Mouse (Mus musculus) thymus, adult 2 months (tissue): ENCODE data around the gene Fkbp6. TPM values are rescaled to one million over a fixed set of nuclear protein-coding genes. Genes with fewer than 3 reads are reported as not detected.

Experiments used
- DNase-seq: peaks from one replicate; pipeline ENCODE4 v3.0.0; 2021
- H3K27ac ChIP-seq: fragments of 200-500 bp; 2 replicates; pipeline ENCODE4 v1.5.1; 2012; ENCODE audit warnings: low read length, control low read depth; ENCODE audit not compliant: control insufficient read depth, insufficient read depth
- H3K27me3 ChIP-seq: fragments of 200-500 bp; 2 replicates; pipeline ENCODE4 v1.6.1; 2012; ENCODE audit warnings: mild to moderate bottlenecking, low read length, moderate library complexity, mixed read lengths; ENCODE audit not compliant: control insufficient read depth, insufficient read depth
- H3K36me3 ChIP-seq: fragments of 200-500 bp; 2 replicates; pipeline ENCODE4 v1.6.1; 2012; ENCODE audit warnings: mild to moderate bottlenecking, low read length, moderate library complexity; ENCODE audit not compliant: control insufficient read depth, insufficient read depth
- H3K4me1 ChIP-seq: fragments of 200-500 bp; replicated peaks from 2 replicates; pipeline ENCODE4 v1.6.1; 2012; ENCODE audit warnings: low read length; ENCODE audit not compliant: control insufficient read depth, insufficient read depth
- H3K4me3 ChIP-seq: fragments of 200-500 bp; 2 replicates; pipeline ENCODE4 v1.5.1; 2012; ENCODE audit warnings: mild to moderate bottlenecking, low read length, control low read depth, moderate library complexity; ENCODE audit not compliant: control insufficient read depth, insufficient read depth
- CTCF ChIP-seq: fragments of 200-500 bp; IDR thresholded peaks from 2 replicates; pipeline ENCODE4 v1.5.1; 2012; ENCODE audit warnings: mild to moderate bottlenecking, control low read depth, low read length, moderate library complexity, borderline replicate concordance; ENCODE audit not compliant: control insufficient read depth, poor library complexity, insufficient read depth; ENCODE audit errors: extremely low read depth
- POLR2A ChIP-seq: fragments of 200-500 bp; IDR thresholded peaks from 2 replicates; pipeline ENCODE4 v1.6.1; 2012; ENCODE audit warnings: mild to moderate bottlenecking, low read length, control low read depth, moderate library complexity; ENCODE audit not compliant: control insufficient read depth, poor library complexity, insufficient read depth; ENCODE audit errors: extremely low read depth
- WGBS: fragments of 180-500 bp; shearing (Covaris S2); methylation state at CpG from one replicate; pipeline ENCODE4 v1.1.7; 2018; 5-methylcytosine and 5-hydroxymethylcytosine counted together
- polyA plus RNA-seq: library from polyadenylated mRNA; depleted of rRNA; stranded (reverse); fragments of >200 nt; gene quantifications from 2 replicates; pipeline ENCODE4 v1.2.3, GENCODE M21; 2012

Gene Fkbp6
- polyA plus RNA-seq, 1 experiment, result not detected

- no peaks in the 10 kb centered on the region for H3K27me3 ChIP-seq
- no peak overlapping the region for H3K27ac ChIP-seq
- H3K4me3 ChIP-seq, result no peak overlapping the region
- H3K36me3 ChIP-seq, result no peaks in the 10 kb centered on the region
- no peak for DNase-seq
- 56% methylated on average over 10 of the region's 10 CpGs for WGBS
- TF ChIP-seq CTCF (no peak), POLR2A (no peak)
- H3K4me1 ChIP-seq, result no peaks in the 10 kb centered on the region
Observed at GRCm38 (mm10) chr5:135306321-135306965, 43.4 kb downstream of the Fkbp6 start.

DNA sequence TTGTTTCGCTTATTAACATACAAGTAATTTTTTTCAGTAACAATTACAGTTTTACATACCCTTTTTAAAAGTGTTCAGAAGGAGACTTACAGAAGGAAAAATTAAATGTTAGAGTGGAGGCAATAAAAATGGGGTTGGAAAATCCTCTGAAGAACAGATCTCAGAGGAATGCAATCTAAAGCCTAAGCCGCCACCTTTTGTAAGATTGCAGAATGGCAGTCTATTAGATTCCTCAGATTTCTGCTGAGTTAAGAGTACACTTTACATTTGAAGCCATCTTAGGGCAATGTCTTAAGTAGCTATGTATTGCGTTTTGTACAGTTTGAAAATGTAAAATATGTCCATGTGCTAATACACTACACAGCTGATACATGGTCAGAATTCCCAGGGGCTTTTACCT lies 47.4 kb downstream of the Fkbp6 start:
- 93% methylated on average over 3 of the region's 3 CpGs for WGBS
- H3K27me3 ChIP-seq, result no peaks in the 10 kb centered on the region

DNA sequence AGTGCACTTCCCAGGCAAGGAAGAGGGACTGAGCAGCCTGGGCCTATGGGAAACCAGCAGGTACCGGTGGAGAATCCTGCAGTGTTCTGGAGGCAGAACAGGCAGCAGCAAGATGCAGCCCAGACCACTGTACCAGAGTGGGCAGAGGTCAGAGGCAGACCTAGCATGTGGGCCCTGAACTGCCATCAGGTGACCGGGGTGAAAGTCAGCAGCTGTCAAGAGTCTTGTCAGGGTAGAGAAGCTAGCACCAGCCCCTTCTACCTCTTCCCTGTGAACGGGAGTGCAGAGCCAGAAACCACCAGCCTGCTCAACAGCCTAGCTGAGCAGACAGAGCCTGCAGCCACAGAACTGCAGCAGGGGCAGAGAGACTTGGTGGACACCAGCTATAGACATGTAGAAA lies 47.9 kb downstream of the Fkbp6 start:
- no peak overlapping the region for H3K27ac ChIP-seq
- H3K4me3 ChIP-seq, result no peak overlapping the region
- TF ChIP-seq CTCF, result no peak
- no peak for TF ChIP-seq POLR2A
- no peaks in the 10 kb centered on the region for H3K27me3 ChIP-seq
- WGBS, result 66% methylated on average over 3 of the region's 3 CpGs
- H3K36me3 ChIP-seq, result no peaks in the 10 kb centered on the region
- DNase-seq, result no peak
- no peaks in the 10 kb centered on the region for H3K4me1 ChIP-seq

More for the DNA sequence above, 47.4 kb downstream of the Fkbp6 start:
- Histone ChIP-seq H3K27ac (no peak overlapping the region), H3K4me3 (no peak overlapping the region), H3K4me1 (no peaks in the 10 kb centered on the region), H3K36me3 (no peaks in the 10 kb centered on the region)
- no peak for DNase-seq
- TF ChIP-seq POLR2A (no peak), CTCF (no peak)

GRCm38 (mm10) chr5:135292001-135292400 lies 57.8 kb downstream of the Fkbp6 start:
- no peak for DNase-seq
- Histone ChIP-seq H3K36me3 (no peaks in the 10 kb centered on the region), H3K4me1 (no peaks in the 10 kb centered on the region), H3K4me3 (no peak overlapping the region), H3K27me3 (no peaks in the 10 kb centered on the region), H3K27ac (no peak overlapping the region)
- TF ChIP-seq POLR2A (no peak), CTCF (no peak)
- WGBS, result 50% methylated on average over 2 of the region's 2 CpGs

DNA sequence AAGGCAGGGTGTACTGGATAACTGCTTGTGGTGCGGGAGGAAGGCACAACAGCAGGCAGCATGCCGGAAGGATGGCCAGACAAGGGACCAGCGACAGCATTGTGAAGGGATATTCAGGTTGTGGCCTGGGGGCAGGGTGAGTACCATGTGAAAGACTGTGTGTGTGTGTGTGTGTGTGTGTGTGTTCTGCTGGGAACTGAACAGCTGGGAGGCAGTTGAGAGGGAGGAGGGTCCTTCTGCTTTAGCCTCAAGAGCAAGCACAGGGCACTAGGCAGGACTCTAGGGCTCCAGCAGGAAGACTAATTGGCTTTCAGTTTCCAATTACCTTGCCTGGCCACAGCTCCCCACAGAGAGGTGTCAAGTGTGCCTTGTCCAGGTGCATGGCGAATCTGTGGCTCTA lies 58.7 kb downstream of the Fkbp6 start:
- 82% methylated on average over 4 of the region's 4 CpGs for WGBS
- no peak for TF ChIP-seq POLR2A
- TF ChIP-seq CTCF, result no peak
- Histone ChIP-seq H3K27me3 (no peaks in the 10 kb centered on the region), H3K36me3 (no peaks in the 10 kb centered on the region), H3K27ac (no peak overlapping the region), H3K4me3 (no peak overlapping the region), H3K4me1 (no peaks in the 10 kb centered on the region)
- no peak for DNase-seq

DNA sequence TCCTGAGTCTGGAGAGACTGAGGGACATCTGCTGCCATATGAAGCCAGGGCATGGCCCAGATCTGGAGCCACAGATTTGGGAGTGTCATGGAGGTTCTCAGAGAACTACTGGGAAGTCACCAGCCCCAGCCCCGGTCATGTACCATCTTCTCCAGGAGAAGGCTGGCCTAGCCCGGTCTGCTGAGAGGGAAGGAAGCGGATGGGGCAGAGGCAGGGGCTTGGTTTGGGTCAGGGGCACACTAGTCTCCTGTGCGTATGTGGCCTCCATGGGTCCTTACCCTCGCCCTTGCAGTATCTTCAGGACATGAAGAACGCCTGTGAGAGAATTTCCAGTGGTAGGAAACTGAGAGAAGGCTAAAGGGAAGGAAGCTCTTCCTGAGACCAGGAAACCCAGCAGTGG lies 59.1 kb downstream of the Fkbp6 start:
- DNase-seq, result no peak
- Histone ChIP-seq H3K27ac (no peak overlapping the region), H3K4me1 (no peaks in the 10 kb centered on the region), H3K36me3 (no peaks in the 10 kb centered on the region), H3K4me3 (no peak overlapping the region), H3K27me3 (no peaks in the 10 kb centered on the region)
- TF ChIP-seq POLR2A (no peak), CTCF (no peak)
- 93% methylated on average over 6 of the region's 6 CpGs for WGBS

- no peak for DNase-seq
- no peak for TF ChIP-seq CTCF
- TF ChIP-seq POLR2A, result no peak
- H3K4me3 ChIP-seq, result no peak overlapping the region
- H3K4me1 ChIP-seq, result no peaks in the 10 kb centered on the region
- H3K27me3 ChIP-seq, result no peaks in the 10 kb centered on the region
- WGBS, result 91% methylated on average over 5 of the region's 5 CpGs
- no peaks in the 10 kb centered on the region for H3K36me3 ChIP-seq
- H3K27ac ChIP-seq, result no peak overlapping the region
Observed at GRCm38 (mm10) chr5:135286926-135287325, 62.9 kb downstream of the Fkbp6 start.
